Mouse (Mus musculus): ENCODE results near the gene Ccng1. TPM values are rescaled to one million over a fixed set of nuclear protein-coding genes. Genes with fewer than 3 reads are reported as not detected.
"Not testable (repeated sequence)": the region's sequence is repeated elsewhere in the genome, so short reads cannot be mapped to it uniquely, and the experiment has no call there.

The Ccng1 gene
- total RNA-seq, 2 experiments from 2014 or later = 63.1 to 71.6 TPM

DNA sequence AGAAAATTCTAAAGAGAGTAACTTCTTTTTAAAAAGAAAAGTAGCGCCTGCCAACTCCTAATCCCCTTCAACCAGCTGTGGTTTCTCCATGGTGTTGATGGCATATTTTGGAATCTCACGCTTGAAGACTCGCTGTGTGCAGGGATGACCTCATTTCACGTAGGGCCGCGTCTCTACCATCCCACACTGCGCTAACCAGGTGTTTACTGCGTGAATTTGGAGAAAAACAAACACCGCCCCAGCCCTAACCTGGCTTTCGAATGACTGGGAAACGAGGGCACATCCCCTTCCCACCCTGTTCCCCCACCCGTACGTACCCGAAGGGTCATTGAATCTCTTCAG, 22.1 kb downstream of the Ccng1 start:
- DNase-seq (ENCODE audit: low spot score in 2 of 2) = no peak

DNA sequence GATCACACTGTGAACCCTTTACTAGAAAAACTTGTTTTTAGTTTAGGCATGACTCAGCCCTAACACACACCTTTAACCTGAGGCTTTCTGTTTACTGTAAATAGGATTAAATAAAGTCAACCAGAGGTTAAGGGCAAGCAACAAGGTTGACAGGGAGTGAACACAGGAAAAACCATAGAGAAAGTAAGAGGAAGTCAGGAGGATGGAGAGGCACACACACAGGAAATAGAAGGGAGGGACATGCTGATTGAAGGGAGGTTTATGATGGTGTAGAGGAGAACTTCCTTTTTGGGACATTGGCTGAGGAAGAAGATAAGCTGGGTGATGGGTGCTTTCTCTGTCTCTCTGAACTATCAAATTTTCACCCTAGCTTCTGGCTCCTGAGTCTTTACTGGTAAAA, 36.8 kb downstream of the Ccng1 start:
- DNase-seq (ENCODE audit: low spot score in 2 of 2) = no peak

DNA sequence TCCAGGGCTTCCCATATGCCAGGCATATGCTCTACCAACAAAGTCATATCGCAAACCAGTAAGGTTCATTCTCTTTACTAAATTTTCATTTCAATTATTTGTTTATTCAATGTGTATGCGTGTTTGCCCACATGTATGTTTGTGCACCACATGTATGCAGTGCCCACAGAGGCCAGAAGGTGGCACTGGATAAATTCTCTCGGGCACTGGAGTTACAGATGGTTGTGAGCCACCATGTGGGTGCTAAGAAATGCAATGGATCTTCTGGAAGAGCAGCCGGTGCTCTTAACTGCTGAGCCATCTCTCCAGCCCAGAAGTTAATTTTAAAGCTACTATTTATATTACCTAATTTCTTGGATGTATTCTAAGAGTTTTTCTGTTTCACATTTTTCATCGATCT, 39.6 kb downstream of the Ccng1 start:
- no peak for DNase-seq (ENCODE audit: low spot score in 2 of 2)

DNA sequence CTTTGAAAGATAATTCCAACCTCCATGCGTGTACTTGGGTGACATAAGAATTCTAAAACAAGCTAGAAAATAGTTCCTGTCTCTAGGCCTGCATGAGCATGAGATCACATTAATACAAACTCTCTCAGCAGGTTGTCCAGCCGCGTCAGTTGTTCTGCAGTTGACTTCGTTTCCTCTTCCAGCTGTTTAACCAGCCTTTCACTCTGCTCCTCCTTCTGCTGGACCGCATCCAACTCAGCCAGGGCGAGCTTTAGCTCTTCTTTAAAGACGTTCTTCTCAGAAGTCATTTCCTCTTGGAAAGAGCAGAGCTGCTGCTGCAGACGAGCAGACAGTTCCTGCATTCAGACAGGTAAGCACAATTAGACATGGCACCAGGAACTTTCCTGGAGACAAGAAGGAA, 41.3 kb downstream of the Ccng1 start:
- no peak for DNase-seq (ENCODE audit: low spot score in 2 of 2)

DNA sequence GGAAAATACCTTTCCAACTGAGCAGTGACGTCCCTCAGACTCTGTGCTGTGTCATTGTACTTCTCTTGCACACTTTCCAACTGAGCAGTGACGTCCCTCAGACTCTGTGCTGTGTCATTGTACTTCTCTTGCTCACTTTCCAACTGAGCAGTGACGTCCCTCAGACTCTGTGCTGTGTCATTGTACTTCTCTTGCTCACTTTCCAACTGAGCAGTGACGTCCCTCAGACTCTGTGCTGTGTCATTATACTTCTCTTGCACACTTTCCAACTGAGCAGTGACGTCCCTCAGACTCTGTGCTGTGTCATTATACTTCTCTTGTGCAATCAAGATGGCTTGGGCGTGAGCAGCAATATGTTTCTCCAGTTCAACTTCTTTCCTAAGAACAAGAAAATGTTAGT, 45.2 kb downstream of the Ccng1 start:
- not testable (repeated sequence) for DNase-seq (ENCODE audit: low spot score in 2 of 2)

Other genes with a start within 250 kb of the Ccng1 start
- gene Mat2b, start 60.1 kb downstream of the Ccng1 start, total RNA-seq (2021) = 10 to 100 TPM; 82.4 to 89.3 TPM
- gene Hmmr, start 21.9 kb downstream of the Ccng1 start, total RNA-seq (2021) = 1 to 10 TPM; 3.0 to 3.2 TPM
- gene Nudcd2, start 21.6 kb downstream of the Ccng1 start, total RNA-seq (2021) = 10 to 100 TPM; 24.1 to 25.0 TPM